Mouse (Mus musculus) thymus, postnatal 4 days (tissue): Measurements from ENCODE around the gene Ube2j2.

Source experiments
- DNase-seq: peaks from one replicate; pipeline ENCODE4 v3.0.0; 2021

Gene Ube2j2

DNA sequence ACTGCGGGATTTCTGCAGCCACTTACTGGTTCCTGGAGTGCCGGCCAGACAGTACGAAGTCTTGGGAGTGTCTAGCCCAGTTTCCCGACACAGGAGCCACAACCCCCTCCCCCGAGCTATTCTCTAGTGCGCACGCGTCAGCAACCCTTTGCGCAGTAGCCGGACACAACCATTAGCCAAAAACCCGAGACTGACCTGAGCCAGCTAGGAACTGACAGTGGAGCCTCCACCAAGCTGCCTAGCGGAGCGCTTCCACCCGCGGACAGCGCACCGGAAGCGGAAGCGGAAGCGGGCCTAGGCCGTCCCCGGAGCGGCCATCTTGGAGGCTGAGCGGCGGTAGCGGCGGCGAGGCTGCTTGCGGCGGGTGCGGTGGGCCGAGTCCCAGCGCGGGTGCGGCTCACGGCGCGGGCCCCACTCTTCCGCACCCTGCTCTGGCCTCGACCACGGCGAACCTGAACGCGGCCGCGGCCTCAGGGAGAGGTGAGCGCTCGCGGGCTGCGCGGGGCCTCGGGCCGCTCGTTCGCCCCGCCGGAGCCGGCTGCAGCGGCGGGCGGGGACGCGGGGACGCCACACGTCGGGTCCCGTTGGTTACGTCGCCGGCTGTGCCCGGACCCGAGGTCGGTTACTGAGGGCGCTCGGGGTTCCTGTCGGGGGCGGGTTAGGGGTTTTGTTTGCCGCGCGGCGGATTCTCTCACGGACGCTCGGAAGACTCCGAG lies at the start of gene Ube2j2:
Gene Ube2j2 (plus strand): TSS at position 298 of the 716 bp plus-strand sequence.
- peak; percentile 95 for DNase-seq

DNA sequence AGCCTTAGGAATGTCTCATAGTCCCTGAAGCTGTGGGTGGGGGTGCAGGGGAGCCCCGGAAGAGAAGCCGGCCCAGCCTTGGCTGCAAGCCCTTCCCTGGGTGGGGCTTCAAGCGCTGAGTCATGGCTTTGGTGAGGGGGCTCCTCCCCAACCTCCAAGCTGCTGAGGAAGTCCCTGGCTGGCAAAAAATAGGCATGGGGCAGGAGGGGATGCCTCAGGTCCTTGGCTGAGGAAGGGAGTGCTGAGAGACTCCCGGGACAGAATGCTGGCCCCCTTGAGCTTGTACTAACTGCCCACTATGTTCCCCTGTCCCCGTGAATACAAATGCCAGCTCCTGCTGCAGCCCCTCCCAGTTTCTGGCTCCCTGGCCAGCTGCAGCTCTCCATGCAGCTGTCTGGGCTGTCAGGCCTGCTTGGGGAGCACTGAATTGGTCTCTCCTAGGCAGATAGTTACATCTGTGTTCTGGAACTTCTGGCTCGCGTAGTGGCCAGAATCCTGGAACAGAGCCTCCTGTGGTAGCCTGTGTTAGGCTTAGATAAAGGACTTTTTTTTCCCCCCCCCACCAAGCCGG lies 49.2 kb upstream of the Ube2j2 start:
- peak; percentile 73 for DNase-seq

DNA sequence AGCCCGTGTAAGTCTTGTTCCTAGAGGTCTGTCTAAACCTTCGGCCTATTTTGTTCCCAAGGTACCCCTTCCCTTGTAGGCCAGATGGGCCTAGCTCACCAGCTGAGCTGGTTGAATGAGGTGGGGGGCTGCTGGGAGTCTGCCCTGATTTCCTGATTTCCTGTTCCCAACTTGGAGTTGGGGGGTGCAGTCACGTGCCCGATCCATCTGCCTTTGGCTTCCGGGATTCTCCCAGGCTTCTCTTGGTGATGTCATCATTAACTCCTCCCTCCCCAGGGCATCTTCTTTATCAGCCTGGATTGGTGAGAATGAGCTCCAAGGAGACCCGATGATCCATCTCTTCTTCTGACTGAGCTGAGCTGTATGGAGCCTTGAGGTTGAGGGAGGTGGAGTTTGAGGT lies 48.4 kb upstream of the Ube2j2 start:
- peak; percentile 6 for DNase-seq

DNA sequence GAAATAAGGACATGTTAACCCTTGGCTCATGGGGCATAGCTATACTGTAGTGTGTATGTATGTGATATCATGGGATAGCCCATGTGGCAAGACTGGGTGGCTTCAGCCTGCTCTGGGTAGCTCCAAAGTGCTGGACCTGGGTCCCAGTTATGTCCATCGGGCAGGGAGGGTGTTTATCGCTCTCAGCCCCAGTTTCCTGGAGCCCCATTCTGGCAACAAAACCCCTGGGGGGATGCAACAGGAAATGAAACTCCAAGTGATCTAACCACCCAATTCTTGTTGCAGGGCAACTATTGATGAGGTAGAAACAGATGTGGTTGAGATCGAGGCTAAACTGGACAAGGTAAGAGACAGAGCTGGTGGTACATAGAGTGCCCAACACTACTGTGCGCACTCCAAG lies 47.8 kb upstream of the Ube2j2 start:
- DNase-seq: peak; percentile 7

DNA sequence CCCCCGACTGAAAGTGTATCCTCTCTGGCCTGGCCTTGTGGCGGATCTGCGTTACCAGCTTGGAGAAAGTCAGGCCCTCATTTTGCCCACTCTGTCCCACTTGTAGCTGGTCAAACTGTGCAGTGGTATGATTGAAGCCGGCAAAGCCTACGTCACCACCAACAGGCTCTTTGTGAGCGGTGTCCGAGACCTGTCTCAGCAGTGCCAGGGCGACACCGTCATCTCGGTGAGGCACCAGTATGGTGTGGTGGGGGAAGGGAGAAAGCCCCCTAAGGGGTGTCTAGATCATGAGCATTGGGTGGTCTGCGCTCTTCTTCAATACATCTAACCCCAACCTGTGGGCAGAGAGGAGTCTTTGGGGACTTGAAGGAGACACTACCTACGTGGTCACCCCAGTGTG lies 47.2 kb upstream of the Ube2j2 start:
- DNase-seq: no peak

DNA sequence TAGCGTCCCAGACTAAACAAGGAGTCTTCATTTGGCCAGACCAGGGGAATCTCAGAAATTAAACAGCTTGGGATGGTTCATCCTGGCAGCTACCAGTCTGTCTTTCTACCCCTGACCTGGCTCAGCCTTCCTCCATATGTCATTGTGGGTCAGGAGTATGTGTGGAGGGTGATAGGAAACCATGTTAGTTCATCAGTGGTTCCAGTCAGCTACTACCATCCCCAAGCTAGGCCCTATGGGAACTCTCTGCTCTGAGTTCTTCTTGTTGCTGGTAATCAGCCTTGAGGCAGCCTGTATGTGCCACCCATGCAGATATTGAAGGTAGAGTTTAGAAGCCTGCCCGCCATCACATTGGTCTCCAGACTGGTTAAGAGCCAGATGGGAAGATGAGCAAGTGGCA lies 45.3 kb upstream of the Ube2j2 start:
- no peak for DNase-seq

DNA sequence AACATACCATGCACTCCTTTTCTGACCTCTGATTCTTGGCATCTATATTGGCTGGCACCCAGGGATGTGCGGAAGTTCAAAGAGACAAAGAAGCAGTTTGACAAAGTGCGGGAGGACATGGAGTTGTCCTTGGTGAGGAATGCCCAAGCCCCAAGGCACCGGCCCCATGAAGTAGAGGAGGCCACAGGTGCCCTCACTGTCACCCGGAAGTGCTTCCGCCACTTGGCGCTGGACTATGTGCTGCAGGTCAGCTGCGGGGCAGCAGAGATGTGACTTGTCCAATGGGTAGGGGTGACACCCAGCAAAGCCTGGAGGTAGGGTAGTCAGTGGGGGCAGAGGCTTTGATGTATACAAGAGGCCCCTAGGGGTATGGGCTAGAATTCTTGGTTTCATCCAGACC lies 44.3 kb upstream of the Ube2j2 start:
- DNase-seq: no peak

DNA sequence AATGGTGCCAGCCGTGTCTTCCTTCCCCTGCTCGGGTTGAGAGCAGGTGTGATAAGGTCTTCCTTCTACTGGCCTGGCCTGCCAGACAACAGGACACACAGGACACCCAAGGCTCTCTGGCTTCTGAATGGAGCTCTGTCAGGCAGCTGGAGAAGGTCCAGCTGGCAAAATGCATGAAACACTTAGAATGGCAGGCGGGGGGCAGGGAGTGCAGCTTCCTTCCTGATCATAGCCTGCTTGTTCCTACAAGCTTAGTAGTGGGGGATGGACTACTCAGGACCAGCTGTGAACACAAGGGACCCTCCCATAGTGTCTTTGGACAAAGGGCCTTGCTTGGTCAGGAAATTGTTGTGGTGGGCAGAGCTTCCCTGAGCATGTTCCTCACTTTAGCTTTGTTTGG lies 42.4 kb upstream of the Ube2j2 start:
- no peak for DNase-seq

DNA sequence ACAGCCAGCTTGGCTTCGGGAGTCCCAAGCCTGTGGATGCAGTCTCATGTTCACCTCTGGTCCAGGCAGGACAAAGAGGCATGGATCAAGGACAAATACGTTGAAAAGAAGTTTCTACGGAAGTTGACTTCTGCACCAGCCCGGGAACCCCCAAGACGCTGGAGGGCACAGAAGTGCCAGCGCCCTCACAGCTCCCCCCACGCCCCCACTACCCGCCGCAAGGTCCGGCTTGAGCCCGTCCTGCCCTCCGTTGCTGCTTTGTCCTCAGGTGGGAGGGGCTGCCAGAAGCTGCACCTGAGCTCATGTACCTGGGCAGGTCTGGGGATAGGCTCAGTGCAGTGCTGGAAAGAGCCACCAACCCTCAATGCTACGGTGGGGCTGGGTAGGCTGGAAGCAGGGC lies 40.4 kb upstream of the Ube2j2 start:
- DNase-seq: peak; percentile 5

DNA sequence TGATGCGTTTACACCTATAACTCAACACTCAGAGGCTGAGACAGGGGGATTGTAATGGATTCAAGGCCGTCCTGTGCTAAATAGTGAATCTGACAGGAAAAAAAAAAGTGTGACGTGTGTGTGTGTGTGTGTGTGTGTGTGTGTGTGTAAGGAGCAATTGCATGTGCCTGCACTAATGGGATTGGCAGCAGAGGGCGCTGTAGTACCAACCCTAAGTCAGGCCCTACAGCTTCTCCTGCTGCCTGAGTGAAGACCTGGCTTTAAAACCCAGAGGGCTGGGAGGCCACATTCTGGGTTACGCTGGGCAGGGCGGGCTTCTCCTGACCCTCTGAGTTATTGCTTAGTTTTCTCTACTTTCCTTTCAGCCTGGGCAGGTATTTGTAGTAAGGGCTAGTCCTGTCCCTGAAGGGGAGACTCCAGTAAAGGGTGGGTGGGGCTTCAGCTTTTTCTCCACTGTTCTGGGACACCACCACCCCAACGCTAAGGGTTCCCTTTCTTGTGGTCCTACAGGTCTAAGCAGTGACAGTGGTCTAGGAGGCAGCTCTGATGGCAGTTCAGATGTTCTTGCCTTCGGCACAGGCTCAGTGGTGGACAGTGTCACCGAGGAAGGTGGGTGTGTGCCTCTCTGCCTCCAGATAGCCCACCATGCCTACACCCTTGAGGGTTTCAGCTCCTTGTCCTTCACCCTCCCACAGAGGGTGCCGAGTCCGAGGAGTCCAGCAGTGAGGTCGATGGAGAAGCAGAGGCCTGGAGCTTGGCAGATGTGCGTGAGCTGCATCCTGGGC lies 39.1 kb upstream of the Ube2j2 start:
- DNase-seq: peak; percentile 54

DNA sequence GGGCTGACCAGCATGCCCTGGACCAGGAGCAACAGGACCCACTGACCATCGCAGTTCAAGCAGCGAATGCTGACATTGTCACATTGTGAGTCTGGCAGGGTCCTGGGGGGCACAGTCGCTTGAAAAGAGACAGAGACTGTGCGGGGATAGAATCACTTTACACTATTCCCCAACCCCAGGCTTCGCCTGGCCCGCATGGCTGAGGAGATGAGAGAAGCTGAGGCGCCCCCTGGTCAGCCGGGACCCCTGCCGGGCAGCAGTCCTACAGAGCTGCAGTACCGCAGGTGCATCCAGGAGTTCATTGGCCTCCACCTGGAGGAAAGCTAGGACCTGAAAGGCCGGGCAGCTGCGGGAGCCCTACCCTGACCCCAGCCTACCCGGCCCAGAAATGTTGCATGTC lies 38.0 kb upstream of the Ube2j2 start:
- peak; percentile 7 for DNase-seq

DNA sequence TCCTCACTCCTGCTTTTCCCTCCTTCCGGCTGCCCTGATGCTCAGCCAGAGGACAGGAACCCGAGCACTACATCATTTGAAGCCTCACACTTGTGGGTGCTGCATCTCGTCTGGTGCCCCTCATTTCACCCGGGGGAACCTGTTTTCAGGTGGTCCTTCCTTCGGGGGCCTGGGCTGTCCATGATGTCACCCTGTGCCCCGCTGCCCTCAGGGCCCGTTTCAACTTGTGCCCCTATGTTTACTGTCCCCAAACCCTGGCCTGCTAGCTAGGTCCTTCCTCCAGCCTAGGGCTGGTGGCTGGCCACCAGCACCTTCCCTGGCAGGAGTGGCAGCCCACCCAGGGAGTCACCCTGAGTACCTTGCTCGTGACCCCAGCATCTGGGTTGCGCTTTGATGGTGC lies 37.5 kb upstream of the Ube2j2 start:
- DNase-seq: peak; percentile 4

DNA sequence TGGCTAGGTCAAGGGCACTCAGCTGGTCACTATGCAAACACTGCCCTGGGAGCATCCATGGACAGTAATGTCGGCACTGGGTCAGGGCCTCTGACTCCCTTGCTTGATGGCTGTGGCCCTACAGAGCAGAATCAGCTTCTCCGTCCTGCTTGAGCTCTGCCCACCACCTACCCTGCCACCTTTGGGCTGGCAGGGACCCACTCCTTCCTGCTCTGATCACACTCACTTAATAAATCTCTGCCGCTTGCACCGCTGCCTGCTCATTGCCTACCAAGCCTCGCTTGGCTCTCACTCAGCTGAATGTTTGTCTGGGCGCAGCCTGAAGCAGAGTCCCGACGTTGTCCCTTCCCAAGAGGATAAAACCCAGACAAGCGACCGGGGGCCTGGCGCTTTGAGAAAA lies 36.6 kb upstream of the Ube2j2 start:
- DNase-seq: peak; percentile 4

DNA sequence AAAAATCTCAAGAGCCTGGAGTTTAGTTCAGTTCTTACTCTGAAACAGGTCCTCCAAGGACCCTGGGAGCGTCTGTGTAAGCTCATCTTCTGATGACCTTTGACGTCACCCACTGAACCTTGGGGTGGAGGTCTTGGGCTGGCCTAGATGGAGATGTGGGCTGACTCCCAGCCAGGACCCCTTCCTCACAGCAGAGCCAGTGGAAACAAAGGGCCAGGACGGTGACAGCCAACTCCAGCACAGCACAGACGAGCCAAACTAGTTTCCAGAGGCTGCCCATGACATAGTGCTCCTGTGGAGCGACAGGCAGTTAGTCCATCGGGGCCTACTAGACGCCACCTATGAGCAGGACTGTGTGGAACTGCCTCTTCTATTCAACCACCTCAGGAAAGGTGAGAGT lies 35.4 kb upstream of the Ube2j2 start:
- peak; percentile 4 for DNase-seq

DNA sequence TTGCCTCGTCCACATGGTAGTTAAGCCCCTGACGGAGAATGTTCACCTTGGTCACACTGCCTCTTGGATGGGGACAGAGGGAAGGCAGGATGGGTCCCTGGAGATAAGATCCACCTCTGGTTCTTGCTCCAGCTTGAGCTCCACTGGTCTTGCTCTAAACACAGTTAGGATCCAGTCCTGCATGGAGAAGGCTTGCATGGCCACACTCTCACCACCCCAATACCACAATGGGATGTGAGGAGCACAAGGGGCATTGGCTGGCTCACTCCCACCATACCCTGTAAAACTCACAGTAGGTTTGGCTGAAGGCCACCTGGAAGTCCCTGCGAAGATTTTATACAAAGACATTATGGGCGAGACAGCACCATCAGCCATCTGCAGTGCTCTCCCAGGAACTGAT lies 34.9 kb upstream of the Ube2j2 start:
- DNase-seq: no peak

DNA sequence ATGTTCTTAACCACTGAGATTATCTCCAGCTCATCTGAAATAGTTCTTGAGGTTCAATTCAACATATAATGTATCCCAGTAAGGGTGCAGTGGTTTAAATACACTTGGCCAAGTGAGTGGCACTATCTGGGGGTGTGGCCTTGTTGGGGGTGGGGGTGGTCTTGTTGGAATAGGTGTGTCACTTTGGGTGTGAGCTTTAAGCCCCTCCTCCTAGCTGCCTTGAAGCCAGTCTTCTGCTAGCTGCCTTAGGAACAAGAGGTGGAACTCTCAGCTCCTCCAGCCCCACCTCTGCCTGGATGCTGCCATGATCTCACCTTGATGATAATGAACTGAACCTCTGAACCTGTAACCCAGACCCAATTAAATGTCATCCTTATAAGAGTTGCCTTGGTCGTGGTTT lies 11.6 kb upstream of the Ube2j2 start:
- DNase-seq: no peak

DNA sequence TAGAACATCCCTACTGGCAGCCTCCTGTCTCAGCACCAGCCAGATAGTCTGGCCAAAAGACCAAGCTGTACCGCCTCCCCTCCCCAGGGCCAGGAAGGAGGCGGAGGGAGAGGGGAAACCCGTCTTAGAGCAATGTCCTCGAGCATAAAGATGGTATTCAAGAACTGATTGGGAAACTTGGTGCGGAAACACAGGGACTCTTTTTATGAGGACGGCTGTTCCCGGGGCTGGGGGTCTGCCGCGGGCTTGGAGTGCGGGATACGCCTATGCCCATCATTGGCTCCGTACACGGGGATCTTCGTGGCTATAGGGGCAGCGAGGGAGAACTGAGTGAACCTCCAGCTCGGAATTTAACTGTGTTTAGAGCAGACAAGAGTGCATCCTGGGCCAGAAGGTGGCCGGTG lies 580 bp upstream of the Ube2j2 start:
- DNase-seq: no peak

DNA sequence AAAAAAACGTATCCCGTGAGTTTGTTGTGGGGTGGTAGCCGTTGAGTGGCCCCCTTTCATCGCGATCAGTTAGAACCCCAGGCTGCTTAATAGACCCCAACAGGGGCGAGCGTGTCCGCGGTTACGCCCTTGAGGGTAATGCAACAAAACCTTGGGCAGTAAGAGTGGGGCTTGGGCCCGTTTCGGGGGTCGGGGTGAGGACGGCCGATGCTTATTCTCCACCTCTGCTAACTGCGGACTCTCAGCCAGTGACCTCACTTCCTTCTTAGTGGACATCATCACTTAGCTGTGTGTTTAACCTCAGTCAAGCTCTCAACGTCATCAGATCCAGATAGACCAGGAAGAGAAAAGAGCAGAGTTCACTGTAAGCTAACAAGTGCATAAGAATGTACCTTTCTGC lies 640 bp downstream of the Ube2j2 start:
- no peak for DNase-seq

DNA sequence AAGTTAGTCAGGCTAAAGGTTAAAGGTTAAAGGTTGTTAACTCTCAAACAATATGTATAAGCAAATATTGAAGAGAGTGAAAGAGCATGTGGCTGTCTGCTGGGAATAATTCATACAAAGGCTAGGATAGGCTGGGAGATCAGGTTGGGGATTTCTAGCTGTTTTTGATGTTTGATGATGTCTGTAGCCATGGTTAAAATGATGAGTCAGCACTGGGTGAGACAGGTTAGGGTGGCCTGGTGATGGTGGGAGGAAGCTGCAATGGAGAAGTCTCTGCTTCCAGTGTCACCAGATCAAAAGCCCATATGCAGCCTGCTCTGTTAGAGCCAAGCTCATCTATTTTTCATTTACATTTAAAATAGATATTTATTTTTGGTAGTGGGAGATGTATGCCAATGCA lies 3.5 kb downstream of the Ube2j2 start:
- no peak for DNase-seq

DNA sequence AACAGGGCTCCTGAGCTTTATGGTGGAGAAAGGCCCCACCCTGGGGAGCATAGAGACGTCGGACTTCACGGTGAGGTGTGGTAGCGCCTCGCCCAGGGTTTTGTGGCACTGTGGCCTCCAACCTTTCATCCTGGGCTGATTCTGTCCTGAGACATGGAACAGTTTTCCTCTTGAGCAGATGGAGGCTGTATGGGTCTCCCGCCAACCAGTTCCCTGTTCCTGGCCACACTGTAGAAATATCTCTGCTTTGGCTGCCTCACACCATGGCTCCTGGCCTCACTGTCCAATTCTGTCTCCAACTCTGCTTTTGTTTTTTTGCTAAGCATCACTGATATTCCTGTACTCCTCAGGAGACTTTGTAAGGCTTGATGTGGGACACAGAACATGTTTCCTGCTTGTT lies 11.9 kb downstream of the Ube2j2 start:
- no peak for DNase-seq

DNA sequence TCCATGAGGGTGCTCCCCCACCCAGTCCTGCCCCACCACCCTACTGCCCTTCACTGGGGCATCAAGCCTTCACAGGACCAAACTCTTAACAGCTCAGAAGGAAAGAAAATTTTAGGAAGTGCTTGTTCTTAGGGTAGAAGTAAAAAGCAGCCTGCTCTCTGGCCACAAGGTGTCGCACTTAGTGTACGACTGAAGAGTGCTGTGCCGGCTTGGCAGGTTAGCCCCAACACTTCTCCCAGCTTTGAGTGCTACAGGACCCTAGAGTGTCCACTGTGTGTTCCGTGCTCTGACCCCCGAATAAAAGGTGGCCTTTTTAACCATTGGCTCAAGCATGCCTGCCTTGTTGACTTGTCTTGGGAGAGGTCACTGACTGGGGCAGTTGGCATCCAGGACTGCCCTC lies 15.6 kb downstream of the Ube2j2 start:
- peak; percentile 86 for DNase-seq

DNA sequence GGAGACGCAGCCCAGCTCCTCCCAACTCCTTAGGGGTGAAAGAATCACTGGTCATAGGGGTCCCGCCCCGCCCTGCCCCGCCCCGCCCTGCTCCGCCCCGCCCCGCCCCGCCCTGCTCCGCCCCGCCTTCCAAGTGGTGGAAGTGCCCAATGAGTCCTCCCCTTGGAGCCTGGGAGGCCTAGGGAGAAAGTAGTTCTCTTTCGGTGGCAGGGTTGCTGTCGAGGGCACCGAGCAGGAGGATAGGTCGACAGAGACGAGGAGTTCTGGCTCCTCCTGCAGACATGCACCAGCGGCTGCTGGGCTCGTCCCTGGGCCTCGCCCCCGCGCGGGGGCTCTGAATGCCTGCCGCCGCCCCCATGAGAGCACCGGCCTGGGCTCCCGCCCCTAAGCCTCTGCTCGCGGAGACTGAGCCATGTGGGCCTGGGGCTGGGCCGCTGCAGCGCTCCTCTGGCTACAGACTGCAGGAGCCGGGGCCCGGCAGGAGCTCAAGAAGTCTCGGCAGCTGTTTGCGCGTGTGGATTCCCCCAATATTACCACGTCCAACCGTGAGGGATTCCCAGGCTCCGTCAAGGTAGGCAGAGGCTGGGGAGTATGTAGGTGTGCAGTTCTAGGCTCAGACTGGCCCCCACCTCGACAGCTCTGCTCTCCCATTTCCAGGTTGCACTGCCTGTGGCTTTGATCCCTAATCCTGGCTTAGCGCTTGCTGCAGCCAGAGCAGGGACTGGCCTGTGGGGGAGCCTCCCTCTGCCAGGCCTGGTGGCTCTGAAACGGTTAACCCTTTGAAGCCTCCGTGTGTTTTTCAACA lies 18.7 kb downstream of the Ube2j2 start, which contains the start of gene C1qtnf12:
Gene C1qtnf12 (plus strand): TSS at position 152 of the 805 bp plus-strand sequence.
- peak; percentile 54 for DNase-seq

DNA sequence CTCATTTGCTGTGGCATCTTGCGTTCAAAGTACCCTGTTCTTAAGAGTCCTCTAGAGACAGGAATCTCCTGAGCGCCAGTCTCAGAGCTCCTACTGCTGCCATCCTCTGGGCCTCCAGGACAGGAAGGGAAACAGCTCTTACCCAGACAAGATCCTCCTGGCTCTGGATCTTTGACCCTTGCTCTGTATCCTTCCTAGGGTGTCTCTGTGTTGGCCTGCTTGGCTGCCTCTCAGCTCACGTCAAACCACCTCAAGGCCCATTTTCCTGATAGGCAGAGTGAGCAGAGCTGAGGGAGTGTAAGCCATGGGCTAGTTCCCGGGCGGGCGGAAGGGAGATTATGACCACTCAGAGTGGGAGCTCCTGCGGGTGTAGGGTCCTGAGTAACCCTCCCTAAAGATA lies 19.5 kb downstream of the Ube2j2 start:
- DNase-seq: no peak
